8 mouse cellular contexts compared by ENCODE assay signal in the genomic region with DNA sequence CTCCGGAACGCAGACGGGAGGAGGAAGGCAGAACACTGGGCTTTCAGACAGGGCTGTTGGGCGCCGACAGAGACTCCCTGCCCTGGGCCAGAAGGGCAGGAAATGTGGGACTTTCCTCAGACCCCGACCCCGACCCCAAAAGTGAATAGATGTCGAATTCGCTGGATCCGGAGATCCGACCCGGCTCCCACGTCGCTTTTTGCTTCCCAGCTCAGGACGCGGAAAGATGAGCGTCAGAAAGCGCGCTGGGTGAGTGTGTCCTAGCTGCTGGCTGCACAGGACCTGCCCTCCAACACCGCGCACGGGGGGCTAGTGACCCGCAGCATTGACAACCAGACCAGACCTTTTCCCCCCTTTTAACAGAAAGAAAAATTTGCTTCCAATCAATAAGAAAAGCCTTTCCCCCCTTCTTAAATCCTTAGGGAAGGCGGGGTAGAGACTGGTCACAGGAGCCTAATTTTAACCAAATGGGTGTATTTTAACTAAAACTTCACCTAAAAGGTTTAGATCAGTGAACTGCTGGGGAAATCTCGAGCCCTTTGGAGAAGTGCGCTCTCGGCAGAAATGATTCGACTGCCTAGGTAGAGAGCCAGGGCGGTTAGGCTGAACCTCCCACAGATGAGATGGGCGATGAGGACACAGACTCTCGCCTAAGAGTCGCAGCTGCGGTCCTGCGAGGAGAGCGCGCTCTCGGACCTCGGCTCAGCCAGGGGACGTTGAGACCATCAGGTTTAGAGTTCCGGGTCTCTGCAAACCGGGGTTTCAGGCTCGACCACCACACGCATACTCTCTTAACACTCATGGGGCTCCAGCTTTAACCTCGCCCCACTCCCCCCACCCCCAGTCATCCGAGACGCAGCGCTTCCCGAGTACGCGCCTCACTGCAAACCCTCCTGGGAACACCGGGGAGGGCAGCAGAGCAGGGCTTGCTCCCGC. TPM values are rescaled to one million over a fixed set of nuclear protein-coding genes. Genes with fewer than 3 reads are reported as not detected.
DNase-seq lines count a peak whose midpoint lies in the region; ATAC-seq and TF ChIP-seq lines count a peak whose summit lies in the region.

No protein-coding gene starts in this region.

- H3K27me3 ChIP-seq in heart, embryonic 16.5 days (ENCODE audit: control insufficient read depth, insufficient read depth, low read length), result peaks cover 65% of the 10 kb centered on the region
- H3K27me3 ChIP-seq in liver, embryonic 16.5 days (ENCODE audit: control insufficient read depth, insufficient read depth, low read depth, low read length), result peaks cover 84% of the 10 kb centered on the region

- ATAC-seq in heart, embryonic 16.5 days (replicated peaks; ENCODE audit: extremely low read depth, insufficient read depth, low FRiP score), result no peak
- ATAC-seq in liver, embryonic 16.5 days (ENCODE audit: low read depth), result no peak
- no peak for ATAC-seq in megakaryocyte-erythroid progenitor cell, adult 5-6 weeks (replicated peaks; ENCODE audit: low FRiP score, low TSS enrichment, poor library complexity, severe bottlenecking)

- 1% methylated on average over 52 of the region's 52 CpGs for WGBS in heart, embryonic 16.5 days
- 2% methylated on average over 52 of the region's 52 CpGs for WGBS in liver, embryonic 16.5 days (ENCODE audit: insufficient replicate concordance)

- no peaks in the 10 kb centered on the region for H3K36me3 ChIP-seq in heart, embryonic 16.5 days (ENCODE audit: control insufficient read depth, insufficient read depth)
- H3K36me3 ChIP-seq in liver, embryonic 16.5 days (ENCODE audit: control insufficient read depth, insufficient read depth), result no peaks in the 10 kb centered on the region

- peak overlapping the region; percentile 27; the same call in 1 of the 2 replicates for H3K9ac ChIP-seq in heart, embryonic 16.5 days (ENCODE audit: low read length)
- H3K9ac ChIP-seq in liver, embryonic 16.5 days (ENCODE audit: low read depth, low read length), result no peak overlapping the region

- H3K4me2 ChIP-seq in heart, embryonic 16.5 days (ENCODE audit: low read depth, low read length), result peak overlapping the region; percentile 99
- H3K4me2 ChIP-seq in liver, embryonic 16.5 days (ENCODE audit: low read depth, low read length), result 0 out of 2 replicates have a peak overlapping the region, but pooled peaks have one; percentile 13

- no peaks in the 10 kb centered on the region for H3K9me3 ChIP-seq in heart, embryonic 16.5 days (replicated peaks; ENCODE audit: control insufficient read depth, low read length)
- no peaks in the 10 kb centered on the region for H3K9me3 ChIP-seq in liver, embryonic 16.5 days (replicated peaks; ENCODE audit: control insufficient read depth, low read length)

- no peak for DNase-seq in gastrocnemius, adult 2 months
- DNase-seq in gastrocnemius, postnatal 36 days, result no peak
- peak; percentile 21 for DNase-seq in R1 (ENCODE audit: low read depth, low spot score)
- no peak for DNase-seq in frontal cortex, postnatal 36 days (ENCODE audit: low spot score in 2 of 2)
- no peak for DNase-seq in left cerebral cortex, adult 8-10 months (ENCODE audit: low spot score in 2 of 2)

- H3K27ac ChIP-seq in gastrocnemius, adult 2 months, result 0 out of 2 replicates have a peak overlapping the region, but pooled peaks have one; percentile 12
- H3K27ac ChIP-seq in heart, embryonic 16.5 days (ENCODE audit: low read length), result no peak overlapping the region
- no peak overlapping the region for H3K27ac ChIP-seq in liver, embryonic 16.5 days (ENCODE audit: low read length)

- peaks cover 20% of the 10 kb centered on the region for H3K4me1 ChIP-seq in heart, embryonic 16.5 days (ENCODE audit: control insufficient read depth, insufficient read depth, low read length)
- no peaks in the 10 kb centered on the region; the same call in 1 of the 2 replicates for H3K4me1 ChIP-seq in liver, embryonic 16.5 days (ENCODE audit: control insufficient read depth, low read depth, low read length)

- intact Hi-C loops in gastrocnemius, adult 2 months (cut with DNase I), result loop anchor here (2.0 to 10.0 kb wide), 5 partner anchors 196 to 1314 kb away; no protein-coding TSS in a partner anchor
- intact Hi-C loops in gastrocnemius, postnatal 36 days (cut with DNase I), result loop anchor here (5.0 kb wide), 3 partner anchors 306 to 1311 kb away; no protein-coding TSS in a partner anchor

- TF ChIP-seq CTCF in gastrocnemius, adult 2 months (IDR thresholded peaks at IDR 0.05), result no peak

- peak overlapping the region; percentile 94 for H3K4me3 ChIP-seq in gastrocnemius, adult 2 months
- peak overlapping the region; percentile 65 for H3K4me3 ChIP-seq in heart, embryonic 16.5 days (ENCODE audit: low read length)
- no peak overlapping the region for H3K4me3 ChIP-seq in liver, embryonic 16.5 days (ENCODE audit: low read depth, low read length)

RNA-seq across cellular contexts. Expression of gene Mafb, which starts 1.8 kb away (rescaled TPM):
- 10 to 100 TPM; 86.4 to 94.2 TPM for total RNA-seq in gastrocnemius, adult 2 months (2021)
- 10 to 100 TPM; 20.6 to 34.2 TPM for total RNA-seq in gastrocnemius, postnatal 36 days (2021)
- polyA plus RNA-seq in heart, embryonic 16.5 days (2015; fragmentation: Nextera tagmentation; extraction: Ambion mirVana), result 5.8 and 8.2 TPM in 2 replicates
- 4.3 and 5.2 TPM in 2 replicates for polyA plus RNA-seq in liver, embryonic 16.5 days (2015; fragmentation: Nextera tagmentation; extraction: Ambion mirVana)
- not detected in 2 replicates for total RNA-seq in megakaryocyte-erythroid progenitor cell, adult 5-6 weeks (2014; fragmentation: Nextera tagmentation)
- 0.27 and 0.28 TPM in 2 replicates for total RNA-seq in megakaryocyte-erythroid progenitor cell, adult 5-6 weeks (2017)
- 10 to 100 TPM; 16.9 to 27.8 (median 21.4) TPM for total RNA-seq in left cerebral cortex, adult 8-10 months (2022)

RNA-seq across cellular contexts. Expression of gene Gm826, which starts 34.7 kb away (rescaled TPM):
- 1 to 10 TPM; 4.0 to 8.3 TPM for total RNA-seq in gastrocnemius, adult 2 months (2021)
- 1 to 10 TPM; 3.0 to 3.4 TPM for total RNA-seq in gastrocnemius, postnatal 36 days (2021)
- 12.0 and 12.7 TPM in 2 replicates for polyA plus RNA-seq in heart, embryonic 16.5 days (2015; fragmentation: Nextera tagmentation; extraction: Ambion mirVana)
- 4.4 and 6.1 TPM in 2 replicates for polyA plus RNA-seq in liver, embryonic 16.5 days (2015; fragmentation: Nextera tagmentation; extraction: Ambion mirVana)
- total RNA-seq in megakaryocyte-erythroid progenitor cell, adult 5-6 weeks (2014; fragmentation: Nextera tagmentation), result not detected in 2 replicates
- not detected in 2 replicates for total RNA-seq in megakaryocyte-erythroid progenitor cell, adult 5-6 weeks (2017)
- total RNA-seq in left cerebral cortex, adult 8-10 months (2022), result under 1 TPM in 2 of 4 experiments, not detected in 2; 0.65 to 0.75 TPM

Comparison
In these comparisons a context has a peak if more than half of its experiments do, and no peak if none do; other contexts are left out.
1. RNA of gene Mafb, which starts 1.8 kb away (total RNA-seq): 86.4 to 94.2 TPM in gastrocnemius, adult 2 months, 20.6 to 34.2 TPM in gastrocnemius, postnatal 36 days and 16.9 to 27.8 TPM in left cerebral cortex, adult 8-10 months; 0.27 to 0.28 TPM in megakaryocyte-erythroid progenitor cell, adult 5-6 weeks; every median in the first group is over 10 times any median in the second.